Mouse (Mus musculus): Measurements from ENCODE around the gene Kat6b. TPM values are rescaled to one million over a fixed set of nuclear protein-coding genes. Genes with fewer than 3 reads are reported as not detected.
A peak's percentile ranks its signal among the peaks of the same experiment; 100 is the strongest.

Kat6b gene
- total RNA-seq, 2 experiments from 2014 or later: 60.3 to 62.0 TPM

GRCm38 (mm10) chr14:21522312-21522978, 41.2 kb downstream of the Kat6b start:
- DNase-seq (ENCODE audit: low spot score in 2 of 2): no peak

GRCm38 (mm10) chr14:21523234-21523633, 42.0 kb downstream of the Kat6b start:
- no peak for DNase-seq (ENCODE audit: low spot score in 2 of 2)

GRCm38 (mm10) chr14:21523851-21524441, 42.7 kb downstream of the Kat6b start:
- DNase-seq (ENCODE audit: low spot score in 2 of 2): peak in 1 of 2 experiments; percentile 40

DNA sequence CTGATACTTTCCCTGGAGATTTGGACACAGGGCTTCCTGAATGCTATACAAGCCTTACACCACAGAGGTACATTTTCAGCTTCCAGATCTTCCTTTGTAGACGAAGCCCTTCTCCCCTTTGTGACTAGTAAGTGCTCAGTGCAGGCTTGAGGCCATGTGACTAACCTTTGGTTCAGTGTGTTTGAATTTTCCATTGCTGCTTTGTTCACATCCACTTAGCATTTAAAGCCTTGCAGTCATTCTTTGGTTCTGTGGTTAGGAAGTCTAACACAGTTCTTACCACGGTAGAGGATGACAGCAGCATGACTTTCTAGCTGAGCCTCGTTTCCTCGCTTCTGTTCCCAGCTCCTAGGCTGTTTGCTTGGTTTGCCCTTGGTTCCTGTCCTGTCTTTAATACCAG, 44.4 kb downstream of the Kat6b start:
- no peak for DNase-seq (ENCODE audit: low spot score in 2 of 2)

DNA sequence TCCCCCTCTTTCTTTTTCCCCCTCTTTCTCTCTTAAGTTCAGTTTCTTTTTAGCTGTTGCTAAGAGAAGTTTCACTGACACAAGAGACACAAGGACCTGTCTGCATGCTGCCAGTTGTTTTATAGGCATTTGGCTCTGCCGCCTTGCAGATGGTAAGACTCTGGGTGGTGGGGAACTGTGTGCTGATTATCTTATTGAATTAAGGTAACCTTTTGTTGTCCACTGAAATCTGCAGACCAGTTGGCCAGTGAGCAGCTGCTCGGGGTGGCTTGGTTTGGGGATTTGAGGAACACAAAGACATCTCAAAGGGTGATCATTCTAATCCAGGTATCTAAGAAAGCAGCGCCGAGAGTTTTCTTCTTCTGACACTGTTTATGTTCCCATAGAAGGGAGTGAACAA, 52.3 kb downstream of the Kat6b start:
- DNase-seq (ENCODE audit: low spot score in 2 of 2): no peak

DNA sequence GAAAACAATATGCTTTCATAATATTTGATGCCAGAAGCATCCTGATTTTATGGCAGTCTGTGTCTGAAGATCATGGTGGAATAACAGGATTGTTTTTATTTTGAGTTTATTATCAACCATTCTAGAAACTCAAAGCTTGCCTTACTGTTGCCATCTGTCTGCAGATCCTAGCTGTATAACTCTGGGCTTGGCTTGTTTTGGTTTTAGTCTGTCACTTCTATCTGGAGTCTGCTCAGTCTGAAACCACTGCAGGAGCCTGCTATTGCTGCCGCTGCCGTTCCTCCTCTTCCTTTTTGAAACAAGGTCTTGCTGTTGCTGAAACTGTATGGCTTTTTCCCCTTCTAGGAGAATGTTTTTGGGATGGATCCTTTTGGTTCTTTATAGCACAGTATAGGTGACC, 52.8 kb downstream of the Kat6b start:
- DNase-seq (ENCODE audit: low spot score in 2 of 2): no peak

DNA sequence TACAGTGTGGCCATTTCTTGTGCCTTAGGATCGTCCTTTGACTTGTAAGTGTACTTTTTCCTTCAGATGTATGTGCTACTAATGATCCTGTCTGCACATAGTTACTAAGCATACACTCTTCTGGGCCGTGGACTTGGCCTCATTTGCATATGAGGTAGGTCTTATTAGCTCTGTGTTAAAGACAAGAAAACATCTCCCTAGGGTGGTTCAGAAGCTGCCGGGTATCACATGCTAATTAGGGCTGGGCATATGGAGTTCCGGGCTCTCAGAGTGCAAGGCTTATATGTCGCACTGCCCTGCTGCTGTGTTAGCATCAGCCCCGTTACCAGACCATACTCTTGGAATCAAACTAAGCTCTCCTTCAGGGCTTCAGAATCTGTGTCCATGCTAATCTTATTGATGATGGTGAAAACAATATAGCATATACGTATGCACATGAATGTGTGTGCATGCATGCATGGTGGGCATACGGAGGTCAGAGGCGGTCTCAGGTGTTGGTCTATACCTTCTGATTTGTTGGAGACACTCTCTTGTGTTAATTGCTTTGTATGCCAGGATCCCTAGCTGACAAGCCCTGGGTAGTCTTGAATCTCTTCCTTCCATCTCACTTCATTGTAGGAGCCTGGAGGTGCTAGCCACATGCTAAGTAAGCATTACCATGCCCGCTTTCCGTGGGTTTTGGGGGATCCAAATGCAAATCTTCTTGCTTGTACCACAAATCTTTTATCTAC, 53.5 kb downstream of the Kat6b start:
- no peak for DNase-seq (ENCODE audit: low spot score in 2 of 2)

GRCm38 (mm10) chr14:21536485-21537181, 55.4 kb downstream of the Kat6b start:
- DNase-seq (ENCODE audit: low spot score in 2 of 2): no peak

DNA sequence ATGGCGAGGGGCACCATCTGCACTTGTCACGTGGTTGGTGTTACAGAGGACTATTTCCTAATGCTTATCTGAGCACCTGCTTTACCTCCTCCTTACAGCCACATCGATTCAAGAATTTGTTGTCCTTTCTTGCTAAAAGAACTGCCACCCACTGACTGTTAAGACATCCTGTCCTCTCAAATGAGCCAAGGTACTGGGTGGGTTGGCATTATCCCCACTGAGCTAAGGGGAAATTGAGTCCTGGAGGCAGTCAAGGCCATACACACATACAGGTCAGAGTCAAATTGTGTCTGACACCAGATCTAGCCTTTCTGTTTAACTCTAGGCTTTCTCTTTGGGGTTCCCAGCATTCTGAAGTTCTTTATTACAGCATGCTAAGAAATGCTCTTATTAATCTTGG, 56.6 kb downstream of the Kat6b start:
- no peak for DNase-seq (ENCODE audit: low spot score in 2 of 2)

DNA sequence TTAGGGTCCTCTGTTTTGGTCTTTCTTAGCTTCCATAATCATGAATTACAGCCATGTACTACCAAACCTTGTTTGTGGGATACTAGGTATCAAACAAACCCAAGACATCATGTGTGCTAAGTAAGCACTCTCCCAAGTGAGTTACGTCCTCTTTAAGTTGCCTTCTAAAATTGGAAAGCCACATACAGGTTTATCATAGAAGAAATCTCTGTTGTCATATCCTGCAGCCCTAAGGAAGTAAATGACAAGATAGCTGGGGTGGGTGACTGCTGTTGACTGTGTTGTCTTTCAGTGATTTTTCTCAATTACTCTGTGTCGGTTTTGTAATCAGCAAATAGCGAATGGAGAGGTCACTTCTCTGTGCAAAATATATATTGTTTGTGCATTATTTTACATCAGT, 58.5 kb downstream of the Kat6b start:
- DNase-seq (ENCODE audit: low spot score in 2 of 2): no peak

DNA sequence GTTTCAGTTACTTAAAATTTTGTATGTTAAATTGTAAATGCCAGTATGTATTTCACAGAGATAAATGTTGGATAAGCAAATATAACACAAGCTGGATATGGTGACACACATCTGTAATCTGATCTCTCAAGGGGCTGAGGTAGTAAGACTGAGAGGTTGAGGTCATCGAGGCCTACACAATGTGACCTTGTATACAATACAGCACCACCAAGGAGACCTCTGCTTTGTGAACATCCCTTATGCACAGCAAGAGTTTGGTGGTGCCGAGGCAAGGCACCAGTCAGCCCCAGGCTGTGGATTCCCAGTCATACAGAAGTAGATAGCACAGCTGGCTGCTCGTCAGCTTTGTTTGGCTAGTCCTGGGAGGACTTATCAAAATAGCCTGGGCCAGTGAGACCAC, 59.1 kb downstream of the Kat6b start:
- no peak for DNase-seq (ENCODE audit: low spot score in 2 of 2)

GRCm38 (mm10) chr14:21545529-21545928, 64.3 kb downstream of the Kat6b start:
- DNase-seq (ENCODE audit: low spot score in 2 of 2): no peak

DNA sequence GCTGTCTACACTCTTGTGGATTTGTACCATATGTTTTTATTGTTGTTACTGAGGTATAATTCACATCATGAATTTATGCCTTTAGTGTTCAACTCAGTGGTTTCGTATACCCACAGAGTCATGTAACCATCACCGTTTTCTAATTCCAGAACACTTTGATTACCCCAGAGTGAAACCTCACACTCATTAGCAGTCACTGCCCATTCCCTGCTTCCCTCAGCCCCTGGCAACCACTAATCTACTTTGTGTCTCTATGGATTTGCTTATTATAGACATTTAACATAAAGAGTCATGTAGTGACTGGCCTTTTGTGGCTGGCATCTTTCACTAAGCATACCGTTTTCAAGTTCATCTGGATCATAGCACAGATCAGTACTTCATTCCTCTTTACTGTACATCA, 65.1 kb downstream of the Kat6b start:
- no peak for DNase-seq (ENCODE audit: low spot score in 2 of 2)

DNA sequence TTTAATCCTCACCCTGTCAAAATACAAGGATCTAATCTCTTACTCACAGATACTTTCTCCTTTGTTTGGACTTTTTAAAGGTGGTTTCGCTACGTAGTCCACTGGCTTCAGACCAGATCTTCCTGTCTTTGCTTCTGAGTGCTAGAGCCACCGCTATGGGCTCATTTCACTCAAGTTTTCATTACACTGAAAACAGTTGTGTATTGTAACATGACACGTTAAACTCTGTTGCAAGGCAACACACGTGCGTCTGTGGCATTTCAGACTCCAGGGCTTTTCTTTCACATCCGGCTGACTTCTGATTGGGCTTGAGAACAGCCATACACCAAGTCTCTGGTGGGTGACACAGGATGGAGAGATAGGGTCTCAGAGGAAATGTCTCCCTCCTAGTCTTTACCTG, 66.1 kb downstream of the Kat6b start:
- DNase-seq (ENCODE audit: low spot score in 2 of 2): no peak

- DNase-seq (ENCODE audit: low spot score in 2 of 2): no peak
These were observed 66.7 kb downstream of the Kat6b start for GRCm38 (mm10) chr14:21547965-21548364.

GRCm38 (mm10) chr14:21548952-21549607, 67.8 kb downstream of the Kat6b start:
- no peak for DNase-seq (ENCODE audit: low spot score in 2 of 2)

GRCm38 (mm10) chr14:21549608-21550115, 68.4 kb downstream of the Kat6b start:
- no peak for DNase-seq (ENCODE audit: low spot score in 2 of 2)

GRCm38 (mm10) chr14:21550576-21550975, 69.3 kb downstream of the Kat6b start:
- DNase-seq (ENCODE audit: low spot score in 2 of 2): no peak

- no peak for DNase-seq (ENCODE audit: low spot score in 2 of 2)
These were observed 70.4 kb downstream of the Kat6b start for GRCm38 (mm10) chr14:21551655-21552054.

GRCm38 (mm10) chr14:21552958-21553357, 71.7 kb downstream of the Kat6b start:
- DNase-seq (ENCODE audit: low spot score in 2 of 2): no peak

GRCm38 (mm10) chr14:21554046-21554445, 72.8 kb downstream of the Kat6b start:
- DNase-seq (ENCODE audit: low spot score in 2 of 2): no peak
